ENCODE assay signal across 28 mouse cellular contexts in genomic region chr11:121294771-121295170, GRCm38 (mm10). TPM values are rescaled to one million over a fixed set of nuclear protein-coding genes. Genes with fewer than 3 reads are reported as not detected.
DNase-seq lines count a peak whose midpoint lies in the region; ATAC-seq lines count a peak whose summit lies in the region.
"Had no signal": no experiment of that assay in that cellular context is flagged by ENCODE, and none has a peak within 500 bp of the region (broad histone marks: within the 10 kb centered on the region; RNA-seq: fewer than 3 reads in every experiment).

No protein-coding gene starts in this region.

- 95% methylated on average over 5 of the region's 5 CpGs for WGBS in hindbrain, embryonic 12.5 days

- no peak overlapping the region for H3K27ac ChIP-seq in hindbrain, embryonic 12.5 days
- H3K27ac ChIP-seq: embryonic facial prominence, embryonic 13.5 days; embryonic facial prominence, embryonic 15.5 days; forebrain, embryonic 10.5 days; forebrain, embryonic 12.5 days had no signal

- H3K27me3 ChIP-seq in hindbrain, embryonic 12.5 days: no peaks in the 10 kb centered on the region
- H3K27me3 ChIP-seq: CH12.LX; embryonic facial prominence, embryonic 13.5 days; embryonic facial prominence, embryonic 15.5 days; forebrain, embryonic 12.5 days; Patski had no signal

- no peak overlapping the region for H3K4me2 ChIP-seq in hindbrain, embryonic 12.5 days (replicated peaks)
- H3K4me2 ChIP-seq: embryonic facial prominence, embryonic 13.5 days; embryonic facial prominence, embryonic 15.5 days; forebrain, embryonic 12.5 days had no signal

- no peaks in the 10 kb centered on the region for H3K9me3 ChIP-seq in hindbrain, embryonic 12.5 days (replicated peaks)
- H3K9me3 ChIP-seq: embryonic facial prominence, embryonic 13.5 days; embryonic facial prominence, embryonic 15.5 days; forebrain, embryonic 10.5 days; forebrain, embryonic 12.5 days; G1E had no signal

- H3K9ac ChIP-seq in hindbrain, embryonic 12.5 days: no peak overlapping the region
- H3K9ac ChIP-seq: embryonic facial prominence, embryonic 13.5 days; embryonic facial prominence, embryonic 15.5 days; forebrain, embryonic 12.5 days had no signal

- no peaks in the 10 kb centered on the region for H3K4me1 ChIP-seq in hindbrain, embryonic 12.5 days
- H3K4me1 ChIP-seq: embryonic facial prominence, embryonic 13.5 days; embryonic facial prominence, embryonic 15.5 days; forebrain, embryonic 10.5 days; forebrain, embryonic 12.5 days had no signal

- intact Hi-C loops in heart, postnatal 14 days (cut with DNase I): no loop called here

- no peak for ATAC-seq in hindbrain, embryonic 12.5 days (ENCODE audit: low FRiP score)
- ATAC-seq: activated CD4-positive, CD25-positive, alpha-beta regulatory T cell, adult 4 months; CD4-positive, CD25-positive, alpha-beta regulatory T cell, adult 4 months; forebrain, embryonic 14.5 days; forebrain, embryonic 16.5 days; Patski had no signal

- H3K36me3 ChIP-seq in hindbrain, embryonic 12.5 days: peaks cover 74% of the 10 kb centered on the region

- peak; percentile 66 to 83 for DNase-seq in adrenal gland, adult (ENCODE audit: inconsistent age in 2 of 2, low spot score in 1 of 2)
- DNase-seq in adrenal gland, postnatal 4 days (ENCODE audit: low spot score in 2 of 2): no peak
- DNase-seq in heart, adult 11 months: peak; percentile 64
- no peak for DNase-seq in heart, postnatal 14 days
- peak; percentile 64 for DNase-seq in adrenal gland, postnatal 14 days
- DNase-seq in adrenal gland, postnatal 36 days: peak; percentile 60 to 75
- no peak for DNase-seq in right cerebral cortex, postnatal 14 days
- DNase-seq: B cell, adult 2 months; cerebellum, adult 11 months; cerebellum, adult 18-20 months; cerebellum, adult 8-10 months; cerebellum, adult 9-11 months; cerebellum, postnatal 14 days; cerebellum, postnatal 36 days; embryo, embryonic 11 days had no signal

- H3K4me3 ChIP-seq in hindbrain, embryonic 12.5 days: no peak overlapping the region
- H3K4me3 ChIP-seq: embryonic facial prominence, embryonic 13.5 days; embryonic facial prominence, embryonic 15.5 days; erythroblast, embryonic 14.5 days; forebrain, embryonic 10.5 days; forebrain, embryonic 12.5 days had no signal

RNA-seq across cellular contexts. Expression of gene Foxk2, which starts 35.0 kb away (rescaled TPM):
- 10 to 100 TPM; 32.7 to 36.7 TPM for total RNA-seq in adrenal gland, postnatal 4 days (2021)
- total RNA-seq in heart, postnatal 14 days (2021): 10 to 100 TPM; 19.9 to 23.7 TPM
- total RNA-seq in adrenal gland, postnatal 14 days (2021): 36.9 and 37.5 TPM in 2 replicates
- 10 to 100 TPM; 35.0 to 45.5 TPM for total RNA-seq in adrenal gland, postnatal 36 days (2021)
- polyA plus RNA-seq in hindbrain, embryonic 12.5 days (2016; fragmentation: Nextera tagmentation; extraction: Ambion mirVana): 10.7 and 11.1 TPM in 2 replicates

RNA-seq across cellular contexts. Expression of gene Narf, which starts 57.7 kb away (rescaled TPM):
- total RNA-seq in adrenal gland, postnatal 4 days (2021): 10 to 100 TPM; 28.4 to 36.2 TPM
- 100 to 1,000 TPM; 102 to 103 TPM for total RNA-seq in heart, postnatal 14 days (2021)
- 29.9 and 36.5 TPM in 2 replicates for total RNA-seq in adrenal gland, postnatal 14 days (2021)
- total RNA-seq in adrenal gland, postnatal 36 days (2021): 10 to 100 TPM; 18.7 to 27.3 TPM
- polyA plus RNA-seq in hindbrain, embryonic 12.5 days (2016; fragmentation: Nextera tagmentation; extraction: Ambion mirVana): 86.0 and 87.3 TPM in 2 replicates

RNA-seq across cellular contexts. Expression of gene Wdr45b, which starts 59.5 kb away (rescaled TPM):
- total RNA-seq in adrenal gland, postnatal 4 days (2021): 10 to 100 TPM; 65.1 to 71.0 TPM
- 10 to 100 TPM; 42.0 to 43.6 TPM for total RNA-seq in heart, postnatal 14 days (2021)
- total RNA-seq in adrenal gland, postnatal 14 days (2021): 53.3 and 54.3 TPM in 2 replicates
- 10 to 100 TPM; 56.7 to 67.2 TPM for total RNA-seq in adrenal gland, postnatal 36 days (2021)
- 82.3 and 88.7 TPM in 2 replicates for polyA plus RNA-seq in hindbrain, embryonic 12.5 days (2016; fragmentation: Nextera tagmentation; extraction: Ambion mirVana)

Comparison
In these comparisons a context has a peak if more than half of its experiments do, and no peak if none do; other contexts are left out.
1. DNase-seq: peak in adrenal gland, adult (2 of 2), heart, adult 11 months (single experiment), adrenal gland, postnatal 14 days (single experiment) and adrenal gland, postnatal 36 days (2 of 2); none in adrenal gland, postnatal 4 days (0 of 2), heart, postnatal 14 days (0 of 2) and right cerebral cortex, postnatal 14 days (single experiment).